Mouse (Mus musculus) fibroblast of lung, adult 2 months (primary cell): ENCODE measurements around the gene Actr8.

Source experiments
- DNase-seq: peaks from one replicate; pipeline ENCODE4 v3.0.0-alpha.2; 2011; ENCODE audit warnings: low read depth

Actr8 gene

DNA sequence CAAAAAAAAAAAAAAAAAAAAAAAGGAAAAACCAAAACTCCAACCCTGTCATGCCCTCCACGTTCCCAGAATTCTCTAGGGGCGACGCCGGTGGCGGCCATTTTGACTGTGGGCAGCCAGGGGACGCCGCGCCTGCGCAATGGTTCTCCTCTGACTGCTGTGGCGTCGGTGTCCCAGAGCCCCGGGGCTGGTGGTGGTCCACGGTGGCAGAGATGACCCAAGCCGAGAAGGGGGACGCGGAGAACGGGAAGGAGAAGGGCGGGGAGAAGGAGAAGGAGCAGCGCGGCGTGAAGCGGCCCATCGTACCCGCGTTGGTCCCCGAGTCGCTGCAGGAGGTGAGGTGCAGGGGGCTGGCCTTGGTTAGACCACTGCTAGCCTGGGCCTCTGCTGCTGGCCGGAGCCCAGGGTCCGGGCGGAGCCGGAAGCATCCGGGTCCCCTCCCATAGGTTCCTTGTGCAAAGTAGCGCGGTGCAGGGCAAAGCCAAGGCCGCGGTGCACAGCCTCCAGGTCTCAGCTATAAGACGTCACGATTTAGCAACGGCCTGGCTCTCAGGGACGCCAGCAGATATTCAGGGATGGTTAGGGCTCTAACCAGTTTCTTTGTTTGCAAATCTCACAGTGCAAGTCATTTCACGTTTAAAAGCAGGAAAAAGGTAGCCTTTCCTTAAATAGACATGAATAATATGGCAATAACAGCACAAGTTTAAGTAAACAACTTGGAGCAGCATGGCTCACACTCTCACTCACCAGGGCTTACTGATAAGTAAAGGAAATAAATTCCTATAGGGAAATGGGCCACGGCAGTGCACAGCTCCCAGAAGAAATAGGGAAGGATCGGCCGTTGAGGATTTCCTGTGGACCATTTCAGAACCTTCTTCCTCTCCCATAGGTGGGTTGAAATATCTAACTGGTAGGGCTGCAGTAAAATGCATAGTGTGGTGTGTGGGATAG is at the start of gene Actr8:
Gene Actr8 (plus strand): TSS at position 84 of the 951 bp plus-strand sequence.
- peak; percentile 78 for DNase-seq

GRCm38 (mm10) chr14:29928966-29929365 is 49.2 kb upstream of the Actr8 start:
- DNase-seq, result no peak

DNA sequence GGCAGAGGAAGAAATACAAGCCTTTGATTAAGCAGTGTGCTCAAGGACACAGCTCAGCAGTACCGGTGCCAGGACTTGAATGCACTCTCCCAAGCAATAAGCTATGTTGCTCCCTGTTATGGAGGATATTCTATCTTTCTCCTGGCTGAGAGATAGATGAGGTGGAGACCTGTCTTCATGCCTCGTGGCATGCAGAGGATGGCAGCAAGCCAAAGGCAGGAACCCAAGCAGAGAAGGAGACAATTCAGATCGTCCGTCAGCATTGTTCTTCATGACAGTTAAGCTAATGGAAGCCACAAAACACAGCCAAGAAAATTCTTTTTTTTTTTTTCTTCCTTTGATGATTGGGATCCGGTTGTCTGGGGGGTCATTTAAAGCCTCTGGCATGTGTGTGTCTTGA is 42.6 kb upstream of the Actr8 start:
- no peak for DNase-seq

DNA sequence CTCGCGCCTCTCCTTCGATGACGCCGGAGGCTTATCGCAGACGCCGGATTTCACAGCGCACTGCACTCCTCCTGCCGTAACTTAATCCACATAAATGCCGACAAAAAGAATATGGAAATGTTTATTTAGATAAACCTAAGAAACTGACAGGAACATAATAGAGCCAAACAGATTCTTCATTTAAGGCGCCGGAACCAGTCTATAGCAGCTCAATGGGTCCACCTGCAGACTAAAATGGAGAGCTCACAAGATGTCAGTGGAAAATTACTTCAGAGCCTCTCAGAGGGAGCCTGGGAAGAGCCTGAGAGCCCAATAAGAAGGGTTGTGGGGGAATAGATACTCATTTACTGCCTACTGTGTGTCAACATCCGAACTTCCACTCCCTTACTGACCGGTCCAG is 40.7 kb upstream of the Actr8 start:
- DNase-seq, result no peak

DNA sequence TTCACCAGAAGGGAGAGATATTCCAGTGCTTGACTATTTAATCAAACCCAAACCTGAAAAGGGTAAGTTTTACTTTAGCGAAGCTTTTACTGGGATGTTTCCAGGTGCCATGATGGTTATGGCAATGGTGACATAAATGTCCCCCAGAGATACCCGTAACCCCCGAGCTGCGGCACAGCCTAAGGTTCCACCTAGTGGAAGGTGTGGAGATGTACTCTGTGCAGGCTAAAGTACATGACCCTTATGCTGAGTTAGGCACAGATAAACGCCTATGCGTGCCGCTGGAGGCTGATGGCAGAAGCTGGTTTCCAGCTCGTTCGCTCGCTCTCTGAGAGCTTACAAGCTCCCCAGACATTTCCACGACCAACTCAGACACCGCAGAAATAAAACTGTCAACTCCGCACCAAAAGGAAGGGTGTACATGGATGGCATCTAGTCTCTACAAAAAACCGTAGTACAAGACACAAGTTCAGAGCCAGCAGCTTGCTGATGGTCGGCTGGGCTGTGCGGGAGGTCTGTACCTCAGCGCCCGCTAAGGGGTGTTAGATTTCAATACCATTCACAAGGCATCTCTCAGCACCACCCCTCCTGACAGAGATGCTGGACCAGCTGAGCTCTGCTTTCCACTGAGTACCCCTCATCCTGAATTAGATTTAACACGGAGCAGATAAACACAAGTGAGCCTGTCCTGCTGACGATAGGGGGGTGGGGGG is 38.4 kb upstream of the Actr8 start:
- DNase-seq, result no peak

GRCm38 (mm10) chr14:29940313-29940812 is 37.8 kb upstream of the Actr8 start:
- no peak for DNase-seq

DNA sequence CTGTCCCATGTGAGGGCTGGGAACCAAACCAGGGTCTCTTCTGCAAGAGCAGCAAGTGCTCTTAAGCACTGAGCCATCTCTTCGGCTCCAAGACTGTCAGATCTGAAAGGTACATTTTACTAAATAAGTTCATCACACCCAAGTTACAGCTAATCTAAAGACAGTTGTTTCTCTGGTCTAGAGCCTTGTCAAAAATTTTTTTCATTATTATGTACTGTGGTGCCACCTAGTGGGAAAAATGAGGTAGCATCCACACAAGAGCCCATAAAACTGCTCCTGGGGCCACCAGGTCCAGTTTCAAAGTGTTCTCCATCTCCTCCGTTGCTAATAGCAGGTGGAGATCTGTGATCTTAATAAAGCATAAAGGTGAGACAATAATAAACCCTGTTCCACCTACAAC is 37.3 kb upstream of the Actr8 start:
- peak; percentile 20 for DNase-seq

- DNase-seq, result no peak
Observed at GRCm38 (mm10) chr14:29946761-29947309, 31.3 kb upstream of the Actr8 start.

GRCm38 (mm10) chr14:29950805-29951204 is 27.3 kb upstream of the Actr8 start:
- no peak for DNase-seq

GRCm38 (mm10) chr14:29957393-29957792 is 20.7 kb upstream of the Actr8 start:
- DNase-seq, result no peak

DNA sequence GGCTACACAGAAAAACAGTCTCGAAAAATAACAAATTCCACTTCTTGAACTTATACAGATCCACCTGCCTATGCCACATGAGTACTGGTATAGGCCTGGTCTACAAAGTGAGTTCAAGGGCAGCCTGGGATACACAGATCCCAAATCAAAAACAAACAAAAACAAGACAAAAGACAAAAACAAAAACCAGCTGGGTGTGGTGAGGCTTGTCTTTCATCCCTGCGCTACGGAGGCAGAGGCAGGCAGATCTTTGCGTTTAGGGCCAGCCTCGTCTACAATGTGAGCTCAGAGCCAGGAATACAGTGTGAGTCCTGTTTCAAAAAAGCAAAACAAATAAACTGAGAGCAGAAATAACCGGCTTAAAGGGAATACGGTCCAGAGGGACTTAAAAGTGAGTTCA is 10.5 kb upstream of the Actr8 start:
- no peak for DNase-seq

GRCm38 (mm10) chr14:29968075-29968821 is 9.9 kb upstream of the Actr8 start, which contains the start of gene Selenok:
Gene Selenok, plus strand, starts transcription at chr14:29968308.
- DNase-seq, result peak; percentile 97

GRCm38 (mm10) chr14:29971446-29971845 is 6.7 kb upstream of the Actr8 start:
- no peak for DNase-seq

GRCm38 (mm10) chr14:29971993-29972392 is 6.1 kb upstream of the Actr8 start:
- DNase-seq, result no peak

- DNase-seq, result no peak
Observed at GRCm38 (mm10) chr14:29976927-29977326, 1.2 kb upstream of the Actr8 start.

- peak; percentile 14 for DNase-seq
Observed at GRCm38 (mm10) chr14:29980447-29981205, 2.5 kb downstream of the Actr8 start.

GRCm38 (mm10) chr14:29986096-29986495 is 8.0 kb downstream of the Actr8 start:
- DNase-seq, result no peak

DNA sequence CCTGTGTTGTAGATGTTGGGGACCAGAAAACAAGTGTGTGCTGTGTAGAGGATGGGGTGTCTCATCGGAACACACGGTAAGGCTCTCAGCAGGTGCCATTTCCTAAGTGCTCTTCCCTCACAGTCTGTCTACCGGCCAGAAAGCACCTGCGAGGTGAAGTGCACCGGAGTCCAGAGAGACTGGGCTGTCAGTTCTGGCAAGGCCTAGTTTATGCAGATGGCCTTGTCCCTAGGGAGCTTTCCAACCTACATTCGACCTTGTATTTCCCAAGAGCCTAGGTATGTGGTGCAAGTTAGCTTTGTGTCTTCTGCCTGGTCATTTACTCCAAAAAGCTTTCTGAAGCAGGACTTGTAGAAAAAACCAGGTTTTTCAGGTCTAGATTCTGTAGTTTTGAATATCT is 9.1 kb downstream of the Actr8 start:
- no peak for DNase-seq

DNA sequence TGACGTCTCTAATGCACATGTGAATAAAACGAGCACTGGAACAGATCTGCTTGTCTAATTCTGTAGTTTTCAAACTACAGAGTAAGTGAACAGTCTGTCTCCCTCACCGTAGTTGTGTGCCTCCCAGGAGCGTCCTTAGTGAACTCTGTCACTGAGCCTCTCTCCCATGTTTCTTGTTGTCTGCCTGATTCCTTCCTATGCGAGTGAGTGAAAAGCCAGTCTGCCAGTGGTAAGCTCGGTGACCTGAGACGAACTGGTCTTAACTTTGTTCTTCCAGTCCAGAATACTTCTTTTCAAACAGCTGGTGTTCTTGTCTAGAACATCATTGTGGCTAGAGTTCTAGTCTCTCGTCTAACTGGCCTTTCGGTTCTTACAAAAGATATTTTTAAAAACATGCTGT is 9.6 kb downstream of the Actr8 start:
- DNase-seq, result no peak

- no peak for DNase-seq
Observed at GRCm38 (mm10) chr14:29988337-29988736, 10.2 kb downstream of the Actr8 start.

DNA sequence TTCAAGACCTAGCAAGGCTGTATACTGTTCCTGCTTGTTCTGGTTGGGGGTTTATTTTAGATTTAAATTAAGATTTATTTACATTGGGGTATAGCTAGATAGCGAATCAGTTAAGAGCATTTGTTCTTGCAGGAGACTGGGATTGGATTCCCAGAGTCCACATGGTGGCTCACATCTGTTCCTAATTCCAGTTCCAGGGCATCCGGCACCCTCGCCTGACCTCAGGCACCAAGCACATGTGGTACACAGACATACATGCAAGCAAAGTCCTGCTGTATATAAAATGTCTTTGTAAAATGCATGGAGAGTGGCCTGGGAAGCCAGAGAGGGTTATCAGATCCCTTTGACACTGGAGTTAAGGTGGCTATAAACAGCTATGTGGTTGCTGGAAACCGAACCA is 16.8 kb downstream of the Actr8 start:
- no peak for DNase-seq
